Mouse (Mus musculus): ENCODE data around the gene Celf5.

Gene Celf5

DNA sequence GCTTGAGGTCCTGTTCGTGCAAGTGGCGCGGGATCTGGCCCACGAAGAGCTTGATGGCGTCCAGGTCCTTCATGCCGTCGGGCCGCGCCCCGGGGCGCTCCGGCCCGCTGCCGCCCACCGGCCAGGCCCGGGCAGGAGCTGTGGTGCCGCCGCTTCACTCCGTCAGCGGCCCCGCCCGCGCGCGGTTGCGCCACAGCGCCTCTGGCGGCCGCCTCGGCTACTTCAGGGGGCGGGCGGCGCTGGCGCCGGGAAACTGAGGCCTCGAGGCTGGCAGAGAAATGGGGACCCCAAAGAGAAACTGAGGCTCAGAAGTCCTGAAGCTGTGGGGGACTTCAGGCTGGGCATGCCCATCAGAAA is at the start of gene Celf5:
Gene Celf5 (minus strand): TSS at position 177 of the 357 bp plus-strand sequence.
- DNase-seq (ENCODE audit: low spot score) = peak; percentile 54

DNA sequence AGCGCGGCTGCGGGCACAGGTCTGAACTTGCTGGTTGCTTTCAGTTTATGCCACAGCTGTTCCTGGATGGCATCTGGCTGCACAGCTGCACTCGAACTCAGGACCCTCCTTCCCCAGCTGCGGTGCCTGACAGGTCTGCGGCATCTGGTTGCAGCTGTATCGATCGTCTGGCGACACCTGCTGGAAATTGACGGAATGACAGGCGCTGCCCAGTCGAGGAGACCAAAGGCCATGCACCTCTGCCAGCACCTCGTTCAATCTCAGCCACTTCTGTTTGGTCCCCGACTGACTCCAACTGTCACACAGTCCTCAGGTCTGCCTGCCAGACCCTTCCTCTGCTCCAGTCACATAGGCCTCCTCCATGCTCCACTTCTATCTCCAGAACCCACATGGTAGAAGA is 44.3 kb upstream of the Celf5 start:
- peak; percentile 84 for DNase-seq (ENCODE audit: low spot score)

DNA sequence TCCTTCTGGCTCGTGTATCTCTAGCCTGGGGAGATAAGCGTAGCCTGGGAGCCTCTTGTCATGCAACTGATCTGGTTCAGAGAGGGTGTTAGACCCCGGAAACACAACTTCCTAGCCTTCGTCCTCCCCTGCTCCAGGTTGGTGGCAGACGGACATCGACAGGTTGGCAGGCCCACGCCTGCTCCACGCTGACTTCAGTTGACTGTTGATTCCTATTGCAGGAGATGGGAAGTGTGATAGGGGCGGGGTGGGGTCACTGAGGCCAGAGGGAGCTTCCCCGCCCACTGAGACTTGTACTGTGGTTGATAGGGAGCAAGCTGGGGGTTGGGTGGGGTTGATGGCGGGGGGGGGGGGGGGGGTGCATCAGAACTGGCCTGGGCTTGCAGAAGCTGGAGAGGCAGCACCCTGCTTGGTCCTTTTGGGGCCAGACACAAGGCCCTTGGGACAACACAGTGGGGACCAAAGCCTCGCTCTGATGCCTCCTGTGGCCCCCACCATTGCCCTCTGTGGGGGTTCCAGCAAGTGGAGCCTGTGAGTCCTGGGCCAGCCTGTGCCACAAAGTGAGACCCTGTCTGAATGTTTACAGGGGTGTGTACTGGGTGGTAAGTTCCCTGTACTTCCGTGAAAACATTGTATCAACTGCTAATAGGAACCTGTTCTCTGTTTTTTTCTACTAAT is 42.6 kb upstream of the Celf5 start:
- no peak for DNase-seq (ENCODE audit: low spot score)

DNA sequence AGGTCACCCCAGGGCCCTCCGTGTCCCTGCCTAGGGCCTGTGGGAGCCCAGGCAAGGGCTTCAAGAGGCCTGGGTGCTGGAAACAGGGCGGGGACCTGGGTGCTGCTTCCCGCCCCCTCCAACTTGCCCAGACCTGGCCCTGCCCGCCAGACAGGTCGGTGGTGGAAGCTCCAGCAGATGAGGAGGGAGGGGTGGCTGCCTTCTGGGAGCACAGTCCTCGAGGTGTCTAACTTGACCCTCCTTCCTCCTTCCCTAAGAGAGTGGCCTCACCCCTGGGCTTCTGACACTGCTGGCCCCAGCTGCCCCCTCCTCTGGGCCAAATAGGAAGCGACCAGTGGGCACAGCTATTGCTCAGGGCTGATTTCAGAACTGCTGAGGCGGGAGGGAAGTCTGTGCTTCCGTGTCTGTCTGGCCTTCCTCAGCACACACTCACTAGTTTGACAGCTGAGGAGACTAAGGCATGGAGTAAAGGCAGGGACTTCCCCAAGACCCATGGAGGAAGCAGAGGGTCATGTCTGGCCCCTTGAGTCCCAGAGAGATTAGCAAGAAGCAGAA is 41.6 kb upstream of the Celf5 start, which contains the start of gene Gna15:
Gene Gna15 (minus strand): TSS at position 175 of the 555 bp plus-strand sequence.
- DNase-seq (ENCODE audit: low spot score) = no peak

DNA sequence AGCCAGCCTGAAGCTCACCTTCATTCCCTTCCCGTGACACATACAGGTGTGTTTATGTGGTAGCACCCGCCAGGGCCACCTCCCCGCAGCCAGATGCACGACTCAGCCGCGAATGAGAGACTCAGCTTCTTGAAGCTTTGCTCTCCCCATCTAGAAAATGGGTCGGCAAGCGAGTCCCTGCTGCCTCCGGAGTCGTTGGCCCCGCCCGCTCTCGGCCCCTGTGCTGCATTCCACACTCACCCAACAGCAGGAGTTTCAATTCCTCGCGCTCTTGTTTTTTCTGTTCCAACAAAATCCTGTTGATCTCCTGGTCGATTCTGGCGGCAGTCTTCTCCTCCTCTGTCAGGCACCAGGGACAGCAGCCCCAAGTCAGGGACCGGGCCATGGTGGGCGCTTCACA is 41.1 kb upstream of the Celf5 start:
- DNase-seq (ENCODE audit: low spot score) = no peak

DNA sequence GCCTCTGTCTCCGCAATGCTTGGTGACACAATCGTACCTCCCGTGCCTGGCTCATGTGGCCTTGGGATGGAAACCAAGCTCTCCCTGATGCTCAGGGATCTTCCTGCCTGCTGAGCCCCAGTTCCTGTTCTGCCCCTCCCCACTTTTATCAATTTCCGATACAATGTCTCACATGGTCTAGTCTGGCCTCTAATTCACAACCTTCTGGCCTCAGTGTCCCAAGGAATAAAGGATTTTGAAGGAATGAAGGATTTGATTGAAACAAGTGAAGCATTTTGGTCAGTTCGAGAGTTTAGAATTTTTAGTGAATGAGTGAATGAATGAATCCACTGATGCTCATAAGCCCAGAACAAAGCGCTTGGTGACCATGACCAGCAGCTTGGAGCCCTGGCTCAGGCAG is 40.6 kb upstream of the Celf5 start:
- DNase-seq (ENCODE audit: low spot score) = no peak

DNA sequence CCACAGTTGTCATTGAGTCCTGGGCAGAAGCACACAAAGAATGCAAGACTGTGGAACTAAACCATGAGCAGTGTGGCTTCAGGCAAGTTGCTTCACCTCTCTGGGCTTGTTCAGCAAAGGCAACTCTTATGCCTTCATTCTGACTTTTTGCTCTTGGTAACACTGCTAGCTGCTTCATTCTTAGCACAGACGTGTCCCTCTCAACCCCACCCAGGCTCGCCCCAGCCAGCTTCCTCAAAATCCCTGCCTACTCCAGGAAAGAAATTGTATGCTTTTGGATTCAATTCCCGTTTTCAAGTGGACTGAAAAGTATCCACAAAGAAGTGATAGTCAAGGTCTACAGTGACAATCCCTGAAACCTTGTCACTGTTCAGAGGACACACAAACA is 37.5 kb upstream of the Celf5 start:
- no peak for DNase-seq (ENCODE audit: low spot score)

DNA sequence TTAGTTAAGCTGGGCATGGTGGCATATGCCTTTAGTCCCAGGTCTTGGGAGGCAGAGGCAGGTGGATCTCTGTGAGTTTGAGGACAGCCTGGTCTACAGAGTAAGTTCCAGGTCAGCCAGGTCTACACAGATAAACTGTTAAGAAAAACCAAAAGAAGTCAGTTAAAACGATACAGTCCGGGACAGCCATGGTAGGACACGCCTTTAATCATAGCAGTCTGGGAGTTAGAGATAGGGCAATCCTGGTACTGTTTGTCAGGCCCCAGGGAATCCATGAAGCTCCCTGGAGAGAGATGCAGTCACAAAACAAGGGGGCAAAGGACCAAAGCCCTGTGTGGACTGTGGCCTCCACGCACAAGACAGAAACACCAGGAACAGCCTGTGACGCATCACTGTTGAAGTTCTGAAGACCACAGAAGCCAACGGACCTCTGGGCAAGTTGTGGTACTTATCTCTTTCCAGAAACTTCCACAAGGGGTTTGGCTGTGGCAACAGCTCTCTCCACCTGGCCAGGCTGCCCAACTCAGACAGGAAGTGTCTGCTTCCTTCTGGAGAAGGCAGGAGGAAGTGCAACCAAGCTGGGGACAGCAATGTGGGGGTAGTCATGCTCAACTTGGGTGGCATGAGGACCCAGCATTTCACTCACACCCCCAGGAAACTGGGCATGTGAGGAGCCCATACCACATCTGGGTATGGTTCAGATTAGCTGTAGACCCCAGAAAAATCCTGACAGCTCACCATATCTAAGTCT is 36.9 kb upstream of the Celf5 start:
- no peak for DNase-seq (ENCODE audit: low spot score)

DNA sequence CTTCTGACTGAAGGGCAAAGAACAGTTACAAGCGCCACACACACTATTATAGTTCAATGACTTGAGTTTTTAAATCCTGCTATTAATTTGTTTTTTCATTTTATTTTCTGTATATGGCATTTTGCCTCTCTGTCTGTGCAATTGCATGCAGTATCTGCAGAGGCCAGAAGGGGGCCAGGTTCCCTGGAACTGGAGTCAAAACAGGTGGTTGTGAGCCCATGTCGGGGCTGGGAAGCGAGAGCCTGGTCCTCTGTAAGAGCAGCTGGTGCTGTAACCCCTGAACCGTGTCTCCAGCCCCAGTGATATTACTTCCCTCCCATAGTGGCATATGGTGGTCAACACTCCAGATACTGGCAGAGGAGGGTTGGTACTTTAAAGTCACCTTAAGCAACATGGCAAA is 36.0 kb upstream of the Celf5 start:
- peak; percentile 76 for DNase-seq (ENCODE audit: low spot score)

DNA sequence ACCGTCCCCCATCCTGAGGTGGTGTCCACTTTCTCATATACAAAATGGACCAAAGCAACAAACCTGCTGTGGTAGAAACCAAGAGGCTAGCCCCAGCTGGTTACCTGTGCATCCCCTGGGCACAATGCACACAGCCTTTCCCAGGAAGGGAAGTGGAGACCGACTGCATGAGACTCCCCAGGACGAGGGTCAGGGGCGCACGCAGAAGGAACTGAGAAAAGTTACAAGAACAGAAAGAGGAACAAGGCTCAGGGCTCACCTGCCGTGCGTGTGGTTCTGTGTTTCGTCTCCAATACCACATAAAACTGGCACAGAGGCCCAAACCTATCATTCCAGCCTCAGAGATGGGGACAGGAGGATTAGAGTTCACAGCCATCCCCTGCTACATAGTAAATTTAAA is 34.7 kb upstream of the Celf5 start:
- no peak for DNase-seq (ENCODE audit: low spot score)

DNA sequence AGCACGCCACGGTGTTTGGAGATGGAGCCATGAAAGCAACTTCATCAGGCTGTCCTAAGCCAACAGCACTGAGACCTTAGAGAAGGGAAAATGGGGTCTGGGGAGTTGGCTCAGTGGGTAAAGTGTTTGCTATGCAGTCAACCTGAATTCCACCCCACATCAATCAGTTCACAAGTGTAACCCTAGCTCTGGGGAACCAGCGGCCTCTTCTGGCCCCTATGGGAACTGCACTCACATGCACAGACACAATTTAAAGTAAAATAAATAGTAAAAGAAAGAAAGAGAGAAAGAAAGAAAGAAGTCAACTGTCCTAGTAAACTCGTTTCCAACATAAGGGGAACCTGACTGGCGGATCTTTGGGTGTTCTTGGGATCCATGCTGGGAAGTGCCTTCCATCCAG is 31.3 kb upstream of the Celf5 start:
- DNase-seq (ENCODE audit: low spot score) = no peak

DNA sequence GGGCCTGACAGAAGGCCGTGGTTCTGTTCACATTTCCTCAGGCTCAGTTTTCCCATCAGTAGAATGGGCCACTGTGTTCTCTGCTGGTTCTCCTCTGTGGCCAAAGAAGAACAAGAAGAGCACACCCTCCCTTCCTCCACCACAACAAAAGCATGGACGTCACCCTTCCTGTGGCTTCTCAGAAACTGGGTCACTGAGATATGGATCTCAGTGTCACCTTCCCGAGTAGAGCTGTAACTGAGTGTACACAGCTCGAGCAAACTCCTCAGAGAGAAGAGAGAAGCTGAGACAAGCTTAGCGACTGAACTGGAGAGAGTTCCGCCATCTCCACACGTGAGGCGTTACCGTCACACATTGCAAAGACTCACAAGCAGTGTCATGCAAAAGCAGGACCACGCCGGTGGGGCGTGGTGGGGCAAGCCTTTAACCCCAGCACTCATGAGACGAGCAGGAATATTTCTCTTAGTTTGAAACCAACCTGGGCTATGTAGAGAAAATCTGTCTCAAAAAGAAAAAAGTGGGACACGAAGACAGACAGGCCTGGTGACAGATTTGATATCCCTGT is 27.8 kb upstream of the Celf5 start:
- peak; percentile 78 for DNase-seq (ENCODE audit: low spot score)

DNA sequence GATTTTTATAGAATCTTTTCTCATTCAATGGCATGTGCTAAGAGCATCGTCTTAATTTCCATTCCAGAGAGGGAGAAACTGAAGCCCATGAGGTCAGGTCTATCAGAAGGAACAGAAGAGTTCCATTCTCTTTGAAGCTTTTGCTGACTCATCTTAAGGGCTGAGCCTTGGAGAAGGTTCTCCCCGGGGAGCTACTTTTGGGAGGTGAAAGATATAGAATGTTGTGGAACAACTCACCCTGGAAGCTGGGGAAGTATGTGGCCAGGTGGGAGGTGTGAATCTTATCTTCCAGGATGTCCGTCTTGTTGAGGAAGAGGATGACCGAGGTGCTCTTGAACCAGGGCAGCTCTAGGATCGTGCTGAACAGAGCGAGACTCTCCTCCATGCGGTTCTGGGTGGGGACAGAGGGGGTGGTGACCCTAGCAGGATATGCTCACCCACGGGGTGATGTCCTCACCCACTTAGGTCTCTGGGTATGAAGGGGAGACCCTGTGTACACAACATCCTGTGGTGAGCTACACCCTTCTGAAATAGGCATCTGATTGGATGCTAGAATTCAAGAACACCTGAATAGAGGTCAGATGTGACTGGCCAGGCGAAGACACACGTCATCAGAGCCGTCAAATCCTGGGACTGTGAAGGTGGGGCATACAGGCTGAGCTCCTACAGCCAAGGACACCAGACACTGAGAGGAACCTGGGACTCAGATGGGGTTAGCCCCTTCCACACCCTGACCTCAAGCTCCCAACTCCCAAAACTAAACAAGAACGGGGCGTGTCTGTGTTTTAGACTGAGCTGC is 25.4 kb upstream of the Celf5 start:
- peak; percentile 84 for DNase-seq (ENCODE audit: low spot score)

DNA sequence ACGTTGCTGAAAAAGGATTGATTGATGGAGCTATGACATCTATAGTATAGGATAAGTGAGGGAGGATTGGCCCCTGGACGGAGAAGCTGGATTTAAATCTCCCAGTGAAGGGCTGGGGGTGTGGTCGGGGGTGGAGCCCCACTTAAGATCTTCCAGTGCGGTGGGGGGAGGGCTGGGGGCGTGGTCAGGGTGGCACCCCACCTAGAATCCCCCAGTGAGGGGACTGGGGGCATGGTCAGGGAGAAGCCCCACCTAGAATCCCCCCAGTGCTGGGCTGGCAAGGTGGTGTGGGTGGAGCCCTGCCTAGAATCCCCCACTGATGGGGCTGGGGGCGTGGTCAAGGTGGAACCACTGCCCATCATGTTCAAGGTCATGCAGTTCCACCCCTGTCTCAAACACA is 24.6 kb upstream of the Celf5 start:
- DNase-seq (ENCODE audit: low spot score) = no peak

DNA sequence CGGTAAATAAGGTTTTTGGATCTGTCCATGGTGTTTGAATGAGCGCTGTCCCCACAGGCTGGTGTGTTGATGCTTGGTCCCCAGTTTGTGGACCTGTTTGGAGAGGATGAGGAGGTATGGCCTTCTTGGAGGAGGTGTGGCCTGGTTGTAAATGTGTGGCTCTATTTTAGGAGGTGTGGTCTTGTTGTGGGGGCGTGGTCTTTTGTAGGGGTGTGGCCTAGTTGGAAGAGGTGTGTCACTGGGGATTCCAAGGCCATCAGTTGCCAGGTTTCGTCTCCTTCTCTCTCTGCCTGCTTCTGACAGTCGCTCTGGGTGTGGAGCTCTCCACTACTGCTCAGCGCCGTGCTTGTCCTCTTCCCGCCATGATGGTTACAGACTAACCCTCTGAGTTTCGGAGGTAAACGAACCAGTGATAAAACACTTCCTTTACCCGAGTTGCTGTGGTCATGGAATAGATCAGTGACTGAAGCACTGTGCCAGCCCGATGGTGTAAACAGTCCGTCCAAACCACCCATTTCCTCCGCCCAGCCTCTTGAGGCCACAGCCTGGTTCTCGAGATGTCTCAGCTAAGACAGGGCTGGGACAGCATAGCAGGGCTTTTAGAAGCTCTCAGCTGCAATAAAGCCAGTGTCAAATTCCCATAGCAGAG is 22.6 kb upstream of the Celf5 start:
- DNase-seq (ENCODE audit: low spot score) = peak; percentile 41

DNA sequence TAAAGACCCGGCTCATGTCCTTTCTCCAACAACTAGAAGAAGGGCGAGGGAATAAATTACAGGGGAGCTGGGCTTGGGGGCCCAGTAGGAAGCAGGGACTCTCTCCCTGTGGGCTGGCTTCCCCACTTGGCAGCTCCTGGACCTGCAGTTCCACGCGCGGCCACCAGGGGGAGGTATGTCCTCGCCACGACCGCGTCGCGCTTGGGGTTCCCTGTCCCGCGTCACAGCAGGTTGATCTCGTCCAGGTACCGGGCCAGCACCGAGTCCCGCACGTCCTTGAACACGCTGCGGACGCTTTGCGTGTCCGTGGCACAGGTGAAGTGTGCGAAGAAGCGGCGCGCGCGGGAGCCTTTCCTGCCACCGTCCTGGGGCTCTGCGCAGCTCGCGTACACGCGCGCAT is 20.1 kb upstream of the Celf5 start:
- peak; percentile 90 for DNase-seq (ENCODE audit: low spot score)

DNA sequence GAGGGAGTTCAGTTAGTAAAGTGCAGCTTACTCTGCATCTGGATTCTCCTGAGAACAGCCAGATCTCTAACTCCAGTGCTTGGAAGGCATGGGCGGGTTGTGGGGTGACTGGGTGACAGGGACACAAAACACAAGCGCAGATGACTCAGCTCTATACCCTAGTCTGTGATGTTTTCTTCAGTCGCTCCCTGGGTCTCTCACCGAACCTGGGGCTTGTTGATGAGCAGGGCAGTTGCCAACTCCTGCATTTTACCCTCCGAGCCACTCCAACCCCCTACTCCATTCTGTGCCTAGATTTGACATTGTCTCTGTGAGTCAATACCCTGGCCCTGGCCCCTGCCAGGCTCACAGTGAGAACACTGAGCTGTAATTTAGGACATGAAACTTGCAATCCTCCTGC is 19.4 kb upstream of the Celf5 start:
- DNase-seq (ENCODE audit: low spot score) = no peak

DNA sequence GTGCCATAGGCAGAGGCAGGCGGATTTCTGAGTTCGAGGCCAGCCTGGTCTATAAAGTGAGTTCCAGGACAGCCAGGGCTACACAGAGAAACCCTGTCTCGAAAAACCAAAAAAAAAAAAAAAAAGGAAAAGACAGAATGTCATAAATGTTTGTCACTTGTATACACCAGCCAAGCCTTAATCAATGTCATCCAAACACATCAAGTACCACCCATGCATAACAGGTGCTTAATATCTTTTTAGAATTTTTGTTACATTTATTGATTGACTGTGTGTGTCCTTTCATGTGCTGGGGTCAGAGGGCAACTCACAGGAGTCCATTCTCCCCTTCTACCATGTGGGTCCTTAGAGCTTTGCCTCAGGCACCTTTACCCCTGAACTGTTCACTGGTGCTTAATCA is 17.5 kb upstream of the Celf5 start, which contains the start of gene S1pr4:
Gene S1pr4 (minus strand): TSS at position 101 of the 400 bp plus-strand sequence.
- no peak for DNase-seq (ENCODE audit: low spot score)

DNA sequence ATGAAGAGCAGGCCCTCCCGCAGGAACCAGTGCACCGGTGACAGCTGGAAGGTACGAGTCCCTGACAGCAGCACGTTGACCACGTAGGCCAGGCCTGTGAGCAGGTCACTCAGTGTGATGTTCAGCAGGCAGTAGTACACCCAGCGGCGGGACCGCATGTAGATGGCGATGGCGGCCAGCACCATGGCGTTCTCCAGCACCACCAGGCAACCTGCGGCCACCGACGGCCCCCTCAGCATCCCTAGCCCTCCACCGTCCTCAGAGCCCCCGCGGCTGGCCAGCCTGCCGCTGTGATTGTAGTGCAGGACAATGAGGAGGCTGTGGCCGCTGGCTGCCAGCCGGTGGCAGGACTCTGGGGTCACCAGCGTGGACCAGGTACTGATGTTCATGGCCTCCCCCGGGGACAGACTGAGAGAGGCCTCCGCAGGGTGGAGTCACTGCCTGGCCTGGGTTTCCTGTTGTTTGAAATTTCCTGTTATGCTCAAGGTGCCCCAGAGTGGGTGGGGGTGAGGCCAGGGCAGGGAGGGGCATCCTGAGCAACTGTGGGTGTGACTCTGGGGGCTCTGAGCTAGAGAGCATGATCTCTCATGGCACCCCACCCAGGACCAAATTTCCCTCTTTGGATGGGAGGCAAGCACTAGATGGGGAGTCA is 16.9 kb upstream of the Celf5 start:
- DNase-seq (ENCODE audit: low spot score) = peak; percentile 89

DNA sequence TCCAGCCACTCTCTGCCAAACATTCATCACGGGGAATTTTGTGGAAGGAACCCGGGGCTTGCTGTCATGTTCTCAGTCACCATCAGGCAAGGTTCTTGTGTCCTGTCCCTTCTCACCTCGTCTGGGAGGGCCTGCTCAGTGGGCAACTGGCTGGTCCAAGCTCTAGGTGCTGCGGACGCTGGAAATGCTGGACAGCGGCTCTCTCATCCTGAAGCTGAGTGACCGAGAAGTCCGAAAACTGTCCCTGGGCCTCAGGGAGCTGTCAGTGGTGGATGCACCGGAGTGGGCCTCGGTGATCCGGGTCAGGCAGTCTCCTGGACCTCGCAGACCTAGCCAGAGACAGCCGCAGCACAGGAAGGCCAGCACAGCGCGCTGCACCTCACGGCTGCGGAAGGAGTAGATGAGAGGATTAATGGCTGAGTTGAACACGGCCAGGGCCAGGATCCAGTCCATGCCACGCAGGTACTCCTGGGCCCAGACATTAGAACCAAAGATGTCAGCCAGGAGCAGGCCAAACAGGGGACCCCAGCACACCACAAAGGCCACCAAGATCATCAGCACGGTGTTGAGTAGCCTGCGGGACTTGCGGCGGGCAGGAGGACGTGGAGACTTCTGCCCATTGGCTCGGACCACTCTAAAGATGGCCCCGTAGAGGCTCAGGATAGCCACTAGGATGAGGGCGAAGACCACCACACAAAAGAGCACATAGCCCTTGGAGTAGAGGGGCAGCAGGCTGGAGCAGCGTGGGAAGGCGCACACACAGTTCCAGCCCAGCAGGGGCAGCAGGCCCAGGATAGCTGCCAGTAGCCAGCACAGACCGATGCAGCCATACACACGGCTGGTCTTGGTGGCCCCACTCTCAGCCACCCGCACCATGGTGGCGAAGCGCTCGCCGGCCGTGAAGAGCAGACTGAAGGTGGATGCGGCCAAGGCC is 16.1 kb upstream of the Celf5 start:
- peak; percentile 30 for DNase-seq (ENCODE audit: low spot score)

Measured in T-cell, adult 2 months (primary cell).